Mouse (Mus musculus): ENCODE data around the gene Ccl6. TPM values are rescaled to one million over a fixed set of nuclear protein-coding genes. Genes with fewer than 3 reads are reported as not detected.

Ccl6 gene
- total RNA-seq, 2 experiments from 2014 or later = 1.4 to 1.9 TPM

- TF ChIP-seq CTCF (IDR thresholded peaks at IDR 0.05) = no peak
- no peak for DNase-seq (ENCODE audit: extremely low spot score in 1 of 2, low spot score in 2 of 2)
- H3K27ac ChIP-seq = no peak overlapping the region
- H3K4me3 ChIP-seq = no peak overlapping the region
- intact Hi-C loops (cut with DNase I) = no loop called here
Measured at GRCm38 (mm10) chr11:83619037-83619436, 26.1 kb upstream of the Ccl6 start.

- no peak for DNase-seq (ENCODE audit: extremely low spot score in 1 of 2, low spot score in 2 of 2)
- H3K4me3 ChIP-seq = no peak overlapping the region
- intact Hi-C loops (cut with DNase I) = no loop called here
- no peak for TF ChIP-seq CTCF (IDR thresholded peaks at IDR 0.05)
- no peak overlapping the region for H3K27ac ChIP-seq
Measured at GRCm38 (mm10) chr11:83618238-83618637, 25.4 kb upstream of the Ccl6 start.

- Histone ChIP-seq H3K27ac (no peak overlapping the region), H3K4me3 (no peak overlapping the region)
- intact Hi-C loops (cut with DNase I) = no loop called here
- no peak for DNase-seq (ENCODE audit: extremely low spot score in 1 of 2, low spot score in 2 of 2)
- TF ChIP-seq CTCF (IDR thresholded peaks at IDR 0.05) = no peak
Measured at GRCm38 (mm10) chr11:83616586-83616985, 23.7 kb upstream of the Ccl6 start.

GRCm38 (mm10) chr11:83610900-83611299 is 18.0 kb upstream of the Ccl6 start:
- intact Hi-C loops (cut with DNase I) = no loop called here
- DNase-seq (ENCODE audit: extremely low spot score in 1 of 2, low spot score in 2 of 2) = no peak
- Histone ChIP-seq H3K27ac (no peak overlapping the region), H3K4me3 (no peak overlapping the region)
- TF ChIP-seq CTCF (IDR thresholded peaks at IDR 0.05) = no peak

GRCm38 (mm10) chr11:83606396-83606795 is 13.5 kb upstream of the Ccl6 start:
- Histone ChIP-seq H3K27ac (no peak overlapping the region), H3K4me3 (no peak overlapping the region)
- no peak for TF ChIP-seq CTCF (IDR thresholded peaks at IDR 0.05)
- intact Hi-C loops (cut with DNase I) = no loop called here
- no peak for DNase-seq (ENCODE audit: extremely low spot score in 1 of 2, low spot score in 2 of 2)

GRCm38 (mm10) chr11:83605535-83605934 is 12.6 kb upstream of the Ccl6 start:
- Histone ChIP-seq H3K27ac (no peak overlapping the region), H3K4me3 (no peak overlapping the region)
- no peak for DNase-seq (ENCODE audit: extremely low spot score in 1 of 2, low spot score in 2 of 2)
- no peak for TF ChIP-seq CTCF (IDR thresholded peaks at IDR 0.05)
- intact Hi-C loops (cut with DNase I) = no loop called here

GRCm38 (mm10) chr11:83604698-83605097 is 11.8 kb upstream of the Ccl6 start:
- intact Hi-C loops (cut with DNase I) = no loop called here
- DNase-seq (ENCODE audit: extremely low spot score in 1 of 2, low spot score in 2 of 2) = no peak
- no peak overlapping the region for H3K27ac ChIP-seq
- H3K4me3 ChIP-seq = no peak overlapping the region
- no peak for TF ChIP-seq CTCF (IDR thresholded peaks at IDR 0.05)

- H3K27ac ChIP-seq = no peak overlapping the region
- DNase-seq (ENCODE audit: extremely low spot score in 1 of 2, low spot score in 2 of 2) = no peak
- H3K4me3 ChIP-seq = no peak overlapping the region
- no peak for TF ChIP-seq CTCF (IDR thresholded peaks at IDR 0.05)
- intact Hi-C loops (cut with DNase I) = no loop called here
Measured at GRCm38 (mm10) chr11:83603399-83603798, 10.5 kb upstream of the Ccl6 start.

- DNase-seq (ENCODE audit: extremely low spot score in 1 of 2, low spot score in 2 of 2) = no peak
- TF ChIP-seq CTCF (IDR thresholded peaks at IDR 0.05) = no peak
- intact Hi-C loops (cut with DNase I) = no loop called here
- H3K4me3 ChIP-seq = no peak overlapping the region
- H3K27ac ChIP-seq = no peak overlapping the region
Measured at GRCm38 (mm10) chr11:83600576-83600975, 7.7 kb upstream of the Ccl6 start.

GRCm38 (mm10) chr11:83598991-83599390 is 6.1 kb upstream of the Ccl6 start:
- DNase-seq (ENCODE audit: extremely low spot score in 1 of 2, low spot score in 2 of 2) = no peak
- intact Hi-C loops (cut with DNase I) = no loop called here
- no peak for TF ChIP-seq CTCF (IDR thresholded peaks at IDR 0.05)
- H3K27ac ChIP-seq = no peak overlapping the region
- no peak overlapping the region for H3K4me3 ChIP-seq

- Histone ChIP-seq H3K27ac (no peak overlapping the region), H3K4me3 (no peak overlapping the region)
- DNase-seq (ENCODE audit: extremely low spot score in 1 of 2, low spot score in 2 of 2) = no peak
- TF ChIP-seq CTCF (IDR thresholded peaks at IDR 0.05) = no peak
- intact Hi-C loops (cut with DNase I) = no loop called here
Measured at GRCm38 (mm10) chr11:83598207-83598837, 5.4 kb upstream of the Ccl6 start.

GRCm38 (mm10) chr11:83597796-83598195 is 4.9 kb upstream of the Ccl6 start:
- Histone ChIP-seq H3K27ac (no peak overlapping the region), H3K4me3 (no peak overlapping the region)
- DNase-seq (ENCODE audit: extremely low spot score in 1 of 2, low spot score in 2 of 2) = no peak
- TF ChIP-seq CTCF (IDR thresholded peaks at IDR 0.05) = no peak
- intact Hi-C loops (cut with DNase I) = no loop called here

GRCm38 (mm10) chr11:83595669-83596455 is 3.0 kb upstream of the Ccl6 start:
- no peak for DNase-seq (ENCODE audit: extremely low spot score in 1 of 2, low spot score in 2 of 2)
- intact Hi-C loops (cut with DNase I) = no loop called here
- Histone ChIP-seq H3K4me3 (no peak overlapping the region), H3K27ac (no peak overlapping the region)
- no peak for TF ChIP-seq CTCF (IDR thresholded peaks at IDR 0.05)

Measured in left cerebral cortex, adult 2 months (tissue).